Mouse (Mus musculus) common myeloid progenitor, adult 5-6 weeks (primary cell): ENCODE results near the gene Bicra. TPM values are rescaled to one million over a fixed set of nuclear protein-coding genes. Genes with fewer than 3 reads are reported as not detected.
A peak's percentile ranks its signal among the peaks of the same experiment; 100 is the strongest.

ENCODE experiments used
- ATAC-seq: replicated peaks from 2 replicates; pipeline ENCODE4 v1.8.0; 2016; ENCODE audit warnings: low read depth, mild to moderate bottlenecking, moderate TSS enrichment, inconsistent platforms; ENCODE audit not compliant: poor library complexity, severe bottlenecking
- total RNA-seq: library from RNA; stranded (forward); fragments of 200-1000, 187-1606 nt; gene quantifications from 2 replicates; pipeline ENCODE4 v1.2.3, GENCODE M21; 2017

The Bicra gene
- total RNA-seq, 1 experiment from 2014 or later = 2.5 TPM

DNA sequence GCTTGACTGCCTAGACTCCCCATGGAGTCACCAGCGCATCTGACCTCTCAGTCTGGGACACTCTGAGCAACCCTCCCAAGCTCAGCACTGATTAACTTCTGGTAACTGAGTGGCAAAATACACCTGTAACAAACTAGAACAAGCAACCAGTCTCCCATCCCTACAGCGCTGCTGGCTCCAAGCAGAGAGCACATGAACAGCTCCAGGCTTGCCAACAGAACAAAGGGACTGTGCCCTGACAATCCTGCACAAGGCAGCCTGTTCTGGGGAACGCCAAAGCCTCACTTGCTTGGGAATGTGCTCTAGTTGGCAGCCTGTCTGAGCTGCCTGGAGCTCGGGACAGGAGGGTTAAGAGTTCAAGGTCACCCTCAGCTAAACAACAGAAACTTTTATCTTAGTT is 66.2 kb downstream of the Bicra start:
- no peak for ATAC-seq

DNA sequence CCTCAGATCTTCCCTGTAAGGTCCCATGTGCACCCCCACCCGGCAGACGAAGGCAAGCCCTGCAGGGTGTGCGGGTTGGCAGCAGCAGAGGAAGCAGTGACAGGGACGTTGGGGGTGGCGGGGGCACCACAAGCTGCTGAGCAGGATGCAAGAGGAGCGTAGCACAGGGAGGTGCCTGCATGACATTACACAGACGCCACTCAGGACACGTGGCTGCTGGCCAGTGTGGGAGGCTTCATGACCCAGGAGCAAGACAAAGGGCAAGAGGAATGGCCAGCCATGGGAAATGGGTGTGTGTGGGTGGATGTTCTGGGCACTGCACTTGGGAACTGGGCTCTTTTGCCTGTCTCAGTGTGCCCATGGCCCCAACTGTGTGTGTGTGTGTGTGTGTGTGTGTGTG is 67.5 kb downstream of the Bicra start:
- no peak for ATAC-seq

DNA sequence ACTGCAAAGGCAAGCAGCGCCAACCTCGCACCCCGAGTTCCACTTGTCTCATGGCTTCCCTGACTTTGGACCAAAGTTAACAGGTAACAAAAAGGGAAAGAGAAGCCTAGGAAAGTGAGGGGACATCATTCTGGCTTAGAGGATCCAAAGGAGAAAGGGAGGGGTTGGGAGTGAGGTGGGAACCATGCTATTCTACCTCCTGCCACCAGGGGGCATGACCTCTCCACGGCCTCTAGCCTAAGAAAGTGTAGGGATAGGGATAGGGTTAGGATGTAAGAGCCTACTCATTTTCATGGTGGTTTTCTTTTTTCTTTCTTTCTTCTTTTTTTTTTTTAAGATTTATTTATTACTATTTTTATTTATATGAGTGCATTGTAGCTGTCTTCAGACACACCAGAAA is 71.8 kb downstream of the Bicra start:
- ATAC-seq = peak; percentile 80

DNA sequence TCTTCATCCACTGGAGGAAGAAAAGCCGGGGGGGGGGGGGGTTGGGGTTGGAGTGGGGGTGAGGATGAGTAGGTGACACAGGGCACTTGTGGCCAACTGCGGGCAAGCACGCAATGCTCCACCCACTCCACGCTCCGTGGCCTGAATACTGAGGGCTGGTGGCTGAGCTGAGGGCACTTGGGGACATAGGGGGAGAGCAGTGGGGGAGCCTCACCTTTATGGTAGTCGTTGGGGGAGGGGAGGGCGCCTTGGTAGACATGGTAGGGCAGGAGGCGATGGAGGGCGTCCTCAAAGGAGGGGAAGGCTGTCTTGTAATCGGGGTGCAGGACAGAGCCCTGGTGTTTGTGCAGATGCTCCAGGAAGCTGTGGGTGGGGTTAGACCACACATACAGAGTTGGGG is 72.3 kb downstream of the Bicra start:
- no peak for ATAC-seq

DNA sequence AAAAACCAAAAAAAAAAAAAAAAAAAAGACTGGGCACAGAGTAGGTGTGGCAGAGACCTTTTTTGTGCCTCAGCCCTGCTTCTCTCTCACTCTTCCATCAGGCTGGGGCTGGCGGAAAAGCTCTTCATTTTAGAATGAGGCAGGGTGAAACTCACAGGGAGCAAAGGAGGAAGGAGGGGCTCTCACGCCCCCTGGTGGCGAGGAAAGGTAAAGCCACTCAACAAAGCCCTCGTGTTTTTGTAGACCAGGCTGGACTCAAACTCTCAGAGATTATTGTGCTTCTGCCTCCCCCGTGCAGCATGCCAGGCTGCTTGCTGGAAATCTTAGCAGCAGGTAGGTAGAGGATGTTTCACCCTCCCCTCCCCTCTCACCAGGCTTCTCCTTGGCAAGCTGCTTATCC is 73.0 kb downstream of the Bicra start:
- ATAC-seq = peak; percentile 61

DNA sequence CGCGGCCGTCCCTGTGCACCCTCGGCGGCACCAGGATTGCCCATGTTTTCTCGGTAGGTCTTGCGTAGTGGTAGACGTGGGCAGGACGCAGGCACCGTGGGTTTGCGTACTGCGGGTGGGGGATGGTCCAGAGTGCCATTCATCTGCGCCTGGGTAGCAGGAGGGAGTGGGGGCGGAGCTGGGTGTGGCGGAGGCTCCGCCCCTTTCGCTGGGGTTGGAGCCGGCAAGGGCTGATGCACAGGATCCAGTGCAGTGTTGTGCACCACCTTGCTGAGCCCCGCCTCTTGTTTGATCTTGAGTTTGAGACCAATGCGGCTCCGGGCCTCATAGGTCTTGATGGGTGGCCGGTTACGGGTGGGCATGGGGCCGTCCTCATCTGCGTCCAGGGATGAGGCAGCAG is 75.5 kb downstream of the Bicra start:
- ATAC-seq = no peak

DNA sequence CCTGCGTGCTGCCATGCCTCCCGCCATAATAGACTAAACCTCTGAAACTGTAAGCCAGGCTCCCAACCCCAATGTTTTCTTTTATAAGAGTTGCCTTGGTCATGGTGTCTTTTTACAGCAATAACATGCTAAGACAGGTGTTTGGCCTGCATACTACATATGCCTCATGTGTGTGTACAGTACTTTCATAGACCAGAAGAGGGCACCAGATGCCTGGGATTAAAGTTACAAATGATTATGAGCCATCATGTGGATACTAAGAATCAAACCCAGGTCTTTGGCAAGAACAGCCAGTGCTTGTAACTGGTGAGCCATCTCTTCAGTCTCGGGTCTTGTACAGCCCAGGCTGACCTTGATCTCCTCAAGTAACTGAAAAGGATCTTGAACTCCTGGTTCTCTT is 78.0 kb downstream of the Bicra start:
- no peak for ATAC-seq

DNA sequence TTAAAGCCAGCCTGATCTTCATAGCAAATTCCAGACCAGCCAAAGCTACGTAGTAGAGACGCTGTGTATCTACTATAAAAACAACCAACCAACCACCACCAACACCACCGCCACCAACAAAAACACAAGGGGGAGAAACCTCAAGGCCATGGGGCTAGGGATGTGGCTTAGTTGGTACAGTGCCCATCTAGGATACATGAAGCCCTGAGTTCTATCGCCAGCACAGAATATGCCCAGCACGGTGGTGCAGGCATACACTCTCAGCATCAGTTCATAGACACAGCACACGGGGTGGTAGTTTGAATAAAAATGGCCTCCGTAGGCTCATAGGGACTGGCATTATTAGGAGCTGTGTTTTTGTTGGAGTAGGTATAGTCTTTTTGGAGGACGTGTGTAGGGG is 79.4 kb downstream of the Bicra start:
- no peak for ATAC-seq

DNA sequence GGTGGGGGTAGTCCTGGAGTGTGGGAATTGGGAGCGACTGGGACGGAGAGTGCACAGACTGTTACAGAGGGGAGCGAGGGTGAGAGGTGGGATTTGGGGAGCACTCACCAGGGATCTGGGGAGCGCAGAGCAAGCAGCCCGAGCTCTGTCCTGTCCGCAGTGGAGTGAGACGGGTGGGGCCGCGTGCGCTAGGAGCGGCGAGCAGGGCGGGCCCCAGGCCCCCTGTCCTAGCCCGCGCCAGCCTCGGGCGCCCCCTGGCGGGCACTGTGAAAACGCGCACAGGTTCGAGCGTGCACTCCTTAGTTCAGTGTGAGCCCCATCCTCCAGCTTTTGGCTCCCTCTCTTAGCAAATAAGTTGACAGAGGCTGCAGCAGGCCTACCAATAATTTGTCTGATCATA is 80.4 kb downstream of the Bicra start, which contains the start of gene Ehd2:
TSS of gene Ehd2 (minus strand) at position 256 of the 400 bp plus-strand sequence.
- peak; percentile 77 for ATAC-seq

DNA sequence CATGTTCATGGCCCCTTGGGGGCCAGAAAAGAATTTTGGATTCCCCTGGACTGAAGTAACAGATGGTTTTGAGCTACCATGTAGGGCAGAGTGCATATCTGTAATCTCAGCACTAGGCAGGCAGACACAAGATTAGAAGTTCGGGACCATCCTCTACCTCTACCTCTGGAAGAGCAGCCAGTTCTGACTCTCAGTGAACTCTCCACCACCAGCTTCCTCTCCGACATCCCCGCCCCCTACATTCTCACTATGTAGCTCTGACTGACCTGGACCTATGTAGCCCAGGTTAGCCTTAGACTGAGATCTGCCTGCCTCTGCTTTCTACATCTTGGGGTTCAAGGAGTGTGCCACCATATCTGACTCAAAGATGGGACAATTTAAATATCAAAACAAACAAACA is 81.2 kb downstream of the Bicra start:
- ATAC-seq = no peak

DNA sequence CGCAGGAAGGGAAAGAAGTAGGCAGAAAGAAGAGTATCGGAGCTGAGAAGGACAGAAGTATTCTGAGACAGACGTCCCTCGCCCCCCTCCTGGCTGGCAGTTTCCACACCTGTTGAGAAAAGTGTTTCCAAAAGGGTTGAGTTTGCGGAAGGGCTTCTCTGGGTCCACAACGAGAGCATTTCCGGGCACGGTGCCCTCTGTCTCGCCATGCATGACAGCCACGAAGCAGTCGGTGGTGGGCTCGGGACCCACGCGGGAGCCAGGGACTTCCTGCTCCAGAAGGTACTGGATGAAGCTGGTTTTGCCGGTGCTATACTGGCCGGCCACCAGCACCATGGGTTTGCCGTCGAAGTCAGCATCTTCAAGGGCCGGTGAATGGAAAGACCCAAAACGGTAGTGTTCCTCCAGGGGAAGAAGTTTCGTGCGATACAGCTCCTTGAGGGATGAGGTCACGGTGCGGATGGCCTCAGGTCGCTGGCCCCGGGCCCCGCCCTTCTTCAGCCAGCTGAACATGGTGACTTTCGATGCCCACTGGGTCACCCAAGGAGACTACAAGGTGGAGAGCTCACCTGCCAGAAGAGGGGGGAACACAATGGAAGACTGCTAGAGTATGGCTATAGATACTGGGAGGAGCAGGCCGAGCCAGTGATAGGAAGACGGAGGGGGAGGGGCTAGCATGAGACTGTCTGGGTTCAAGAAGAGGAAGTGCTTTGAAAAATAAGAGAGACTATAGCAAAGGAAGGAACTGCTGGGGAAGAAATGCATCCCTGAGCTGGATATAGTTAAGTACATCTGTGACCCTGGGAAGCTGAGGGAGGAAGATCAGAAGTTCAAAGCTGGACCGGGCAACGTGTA is 83.7 kb downstream of the Bicra start:
- no peak for ATAC-seq

DNA sequence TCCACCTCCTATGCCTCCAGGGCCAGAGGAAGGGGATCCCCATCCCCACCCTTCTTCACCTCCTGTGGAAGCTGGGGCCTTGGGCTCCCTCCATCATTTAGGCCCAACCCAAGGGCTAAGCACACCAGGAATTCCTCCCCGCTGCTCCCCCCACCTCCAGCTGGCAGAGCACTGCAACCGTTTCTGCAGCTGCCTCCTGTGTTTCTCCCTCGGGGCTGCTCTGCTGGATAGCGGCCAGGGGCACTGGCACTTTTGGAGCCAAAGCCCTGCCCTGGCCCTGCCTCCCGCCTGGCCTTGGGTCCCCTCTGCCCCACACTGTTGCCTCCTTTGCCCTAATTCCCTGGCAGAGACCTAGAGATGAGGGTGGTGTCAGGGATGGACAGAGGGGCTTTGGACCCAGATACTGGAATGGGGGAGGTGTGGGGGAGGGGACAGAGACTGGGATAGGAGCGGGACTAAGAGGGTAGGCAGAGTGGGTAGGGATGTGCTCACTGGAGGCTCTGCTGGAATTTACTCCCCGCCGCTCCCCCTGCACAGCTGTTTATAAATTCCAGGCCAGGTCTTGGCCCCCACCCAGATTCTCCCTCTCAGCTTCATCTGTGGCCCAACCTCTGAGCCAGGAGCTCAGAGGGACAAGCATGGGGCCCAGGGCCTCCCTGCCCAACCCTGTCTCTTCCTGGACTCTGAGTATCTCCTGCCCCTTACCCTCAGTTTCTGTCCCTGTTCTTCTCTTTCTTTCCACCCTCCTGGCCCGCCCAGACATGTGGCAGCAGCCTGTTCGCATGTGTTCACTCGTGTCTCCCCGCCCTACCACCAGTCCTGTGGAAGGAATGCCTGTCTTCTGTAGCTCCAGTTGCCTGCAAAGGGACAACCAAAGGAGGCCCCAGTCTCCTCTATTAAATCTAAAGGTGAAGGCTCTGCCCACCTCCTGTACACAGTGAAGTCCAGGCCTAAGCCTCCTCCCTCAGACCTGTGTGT is 85.1 kb downstream of the Bicra start:
- no peak for ATAC-seq

DNA sequence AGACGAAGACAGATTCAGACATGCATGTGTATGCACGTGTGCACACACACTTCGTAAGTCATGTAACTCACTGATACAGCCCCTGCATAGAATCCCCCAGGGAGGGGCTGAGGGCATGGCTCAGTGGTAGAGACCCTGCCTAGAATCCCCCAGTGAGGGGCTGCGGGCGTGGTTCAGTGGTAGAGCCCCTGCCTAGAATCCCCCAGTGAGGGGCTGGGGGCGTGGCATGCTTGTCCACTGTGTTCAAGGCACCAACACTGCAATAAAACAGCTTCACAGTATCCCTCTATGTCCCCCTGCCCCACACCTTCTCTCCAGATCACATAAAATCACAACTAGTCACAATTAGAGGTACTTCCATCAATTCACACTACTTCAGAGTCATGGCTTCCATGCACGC is 85.9 kb downstream of the Bicra start:
- no peak for ATAC-seq

DNA sequence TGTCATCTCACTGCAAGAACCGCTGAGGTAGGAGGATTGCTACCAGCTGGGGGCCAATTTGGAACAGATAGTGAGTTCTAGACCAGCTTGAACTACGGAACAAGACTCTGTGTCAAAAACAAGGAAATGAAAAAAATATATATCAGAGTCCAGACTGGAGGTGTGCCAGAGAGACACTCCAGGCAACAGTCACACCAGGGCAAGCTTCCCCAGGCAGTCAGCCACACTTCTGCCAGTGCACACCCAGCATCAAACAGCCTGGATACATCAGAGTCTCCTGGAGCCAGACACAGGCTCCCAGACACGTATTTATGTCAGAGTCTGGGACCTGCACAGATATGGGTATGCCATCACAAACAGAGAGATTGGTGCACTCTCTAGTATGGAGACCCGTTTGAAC is 86.5 kb downstream of the Bicra start:
- no peak for ATAC-seq

DNA sequence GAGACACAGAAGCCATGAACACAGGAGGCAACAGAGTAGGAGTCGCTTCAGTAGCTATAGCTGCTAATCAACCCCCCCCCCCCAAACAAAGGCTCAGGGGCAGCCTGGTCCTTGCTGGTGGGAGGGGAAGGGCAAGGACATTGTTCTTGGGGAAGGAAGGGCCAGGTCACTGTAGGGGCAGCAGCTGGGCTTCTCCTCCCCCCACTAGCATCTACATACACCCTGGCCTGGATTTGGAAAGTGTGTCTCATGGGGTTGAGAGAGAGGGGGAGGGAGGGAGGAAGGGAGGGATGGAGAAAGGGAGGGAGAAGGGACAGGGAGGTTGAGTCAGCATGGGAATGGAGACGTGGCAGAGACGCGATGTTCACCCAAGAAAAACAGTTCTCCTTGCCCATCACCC is 87.0 kb downstream of the Bicra start:
- ATAC-seq = no peak

DNA sequence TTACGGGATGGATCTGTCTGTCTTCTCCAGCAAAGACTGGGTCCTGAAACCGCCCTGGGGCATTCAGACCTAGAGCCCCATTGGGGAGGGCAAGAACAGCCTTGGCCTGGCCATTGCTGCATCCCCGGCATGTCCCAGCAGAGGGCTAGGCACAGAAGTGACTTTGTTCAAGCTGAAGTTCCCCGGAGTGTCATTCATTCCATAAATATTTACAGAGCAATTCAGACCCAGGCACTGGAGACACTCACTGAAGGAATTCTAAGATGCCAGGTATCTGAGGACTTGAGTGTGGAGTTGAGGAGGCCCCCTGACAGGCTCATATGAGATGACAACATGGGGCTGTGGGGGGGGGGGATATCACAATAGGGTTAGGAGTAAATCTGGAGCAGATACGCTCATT is 91.6 kb downstream of the Bicra start:
- no peak for ATAC-seq

DNA sequence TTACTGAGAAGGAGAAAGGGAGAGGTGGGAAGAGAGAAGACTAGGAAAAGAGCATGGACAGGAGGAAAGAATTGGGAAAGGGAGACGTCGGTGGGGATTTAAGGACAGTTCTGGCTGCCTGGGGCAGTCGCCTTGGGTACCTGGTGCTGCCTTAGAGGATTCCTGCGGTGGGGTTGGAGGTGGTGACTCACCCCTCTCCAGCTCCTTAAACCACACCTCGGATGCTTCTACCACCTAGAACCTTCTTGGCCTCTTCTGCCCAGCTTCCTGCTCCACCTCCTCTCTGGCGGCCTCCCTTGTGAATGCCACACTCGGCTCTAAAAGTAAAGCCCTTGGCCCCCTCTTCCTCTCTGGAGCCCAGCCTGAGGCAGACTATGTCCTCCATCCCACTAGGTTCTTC is 92.2 kb downstream of the Bicra start:
- peak; percentile 33 for ATAC-seq

DNA sequence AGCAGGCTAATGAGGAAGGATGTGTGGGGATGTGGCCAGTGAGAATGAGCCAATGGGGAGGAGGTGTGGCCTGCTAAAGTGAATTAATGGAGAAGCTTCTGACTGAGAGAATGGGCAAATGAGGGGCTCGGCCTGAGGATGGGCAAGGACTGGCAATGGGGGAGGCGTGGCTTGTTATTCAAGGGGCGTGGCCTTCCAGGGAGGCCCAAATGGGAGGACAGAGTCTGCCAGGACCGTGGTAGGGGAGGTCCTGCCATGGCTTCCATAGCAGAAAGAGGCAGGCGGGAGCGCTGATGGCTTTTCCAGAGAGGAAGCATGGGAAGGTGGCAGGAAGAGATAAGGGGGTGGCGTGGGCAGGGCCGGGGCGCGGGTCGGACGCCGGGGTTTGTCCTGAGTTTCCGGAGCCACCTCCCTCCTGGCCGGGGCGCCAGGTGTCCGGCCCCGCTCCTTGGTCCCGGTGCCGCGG is 92.7 kb downstream of the Bicra start:
- peak; percentile 46 for ATAC-seq

DNA sequence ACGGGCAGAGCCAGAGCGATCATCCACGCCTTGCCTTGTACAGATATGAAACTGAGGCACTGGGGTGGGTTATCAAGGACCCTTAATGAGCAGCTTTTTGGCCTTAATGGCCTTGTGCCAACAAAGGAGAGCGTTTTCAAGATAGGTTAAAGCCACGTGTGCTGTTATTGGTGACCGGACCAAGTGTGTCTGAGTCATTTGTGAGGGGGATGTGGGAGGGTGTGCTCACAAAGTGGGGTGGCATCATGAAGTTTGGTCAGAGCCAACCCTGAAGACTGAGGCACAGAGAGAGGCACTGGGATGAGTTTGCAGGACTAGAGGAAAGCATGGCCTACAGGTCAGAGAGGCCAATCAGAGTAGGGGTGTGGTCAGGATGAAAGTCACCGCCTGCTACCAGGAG is 93.3 kb downstream of the Bicra start:
- peak; percentile 6; the same call in 1 of the 2 replicates for ATAC-seq

DNA sequence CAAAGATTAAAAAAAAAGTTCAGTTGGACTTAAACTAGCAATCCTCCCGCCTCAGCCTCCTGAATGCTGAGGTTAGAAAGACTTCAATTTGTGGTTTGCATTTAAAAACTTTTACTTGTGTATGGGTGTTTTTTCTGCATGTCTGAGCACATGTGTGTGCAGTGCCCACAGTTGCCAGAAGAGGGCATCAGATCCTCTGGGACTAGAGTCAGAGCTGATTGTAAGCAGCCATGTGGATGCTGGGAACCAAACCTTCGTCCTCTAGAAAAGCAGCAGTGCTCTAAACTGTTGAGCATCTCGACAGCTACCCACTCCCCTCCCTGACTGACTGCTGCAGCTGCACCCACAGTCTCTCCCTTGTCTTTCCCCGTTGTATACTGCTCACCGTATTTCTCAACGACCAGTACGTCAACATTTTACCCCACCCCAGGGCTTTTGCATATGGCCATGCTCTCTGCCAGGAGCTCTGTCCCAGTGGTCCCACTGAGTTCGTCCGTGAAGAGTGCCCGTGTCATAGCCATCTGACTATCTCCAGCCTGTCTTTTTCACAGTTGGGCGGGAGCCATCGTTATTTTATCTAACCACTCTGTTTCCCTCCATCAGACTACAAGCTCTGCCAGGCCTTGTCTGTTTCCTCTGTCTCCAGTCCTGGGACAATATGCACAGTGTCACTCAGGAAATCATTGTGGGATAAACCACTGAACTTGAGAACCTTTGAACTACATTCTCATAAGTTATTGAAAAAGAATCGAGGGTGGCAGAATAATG is 94.2 kb downstream of the Bicra start:
- ATAC-seq = peak; percentile 43
